Mouse (Mus musculus): Measurements from ENCODE around the gene Ccdc160. TPM values are rescaled to one million over a fixed set of nuclear protein-coding genes. Genes with fewer than 3 reads are reported as not detected.
A peak's percentile ranks its signal among the peaks of the same experiment; 100 is the strongest.

The Ccdc160 gene
- polyA plus RNA-seq, 1 experiment, result not detected

GRCm38 (mm10) chrX:52753491-52754085 lies 37.4 kb upstream of the Ccdc160 start:
- WGBS, result 70% methylated on average over 6 of the region's 6 CpGs

GRCm38 (mm10) chrX:52757164-52757563 lies 33.8 kb upstream of the Ccdc160 start:
- Histone ChIP-seq H3K36me3 (ENCODE audit: control insufficient read depth, insufficient read depth, low read length) (no peaks in the 10 kb centered on the region), H3K4me1 (ENCODE audit: control insufficient read depth, insufficient read depth, insufficient read length) (peaks cover 2% of the 10 kb centered on the region; the same call in 1 of the 2 replicates), H3K27ac (ENCODE audit: insufficient read depth, low read length) (no peak overlapping the region), H3K27me3 (ENCODE audit: control insufficient read depth, insufficient read depth, low read length) (no peaks in the 10 kb centered on the region), H3K4me3 (ENCODE audit: extremely low read depth, insufficient read depth, insufficient read length) (no peak overlapping the region)
- peak in 1 of 2 experiments; percentile 27 for DNase-seq (ENCODE audit: low read depth in 1 of 2, low spot score in 2 of 2)
- WGBS, result 37% methylated on average over 3 of the region's 3 CpGs
- no peak for TF ChIP-seq POLR2A (IDR thresholded peaks at IDR 0.05; ENCODE audit: low read depth, low read length)
- TF ChIP-seq CTCF (IDR thresholded peaks at IDR 0.05; ENCODE audit: extremely low read depth, insufficient read depth, insufficient read length, insufficient replicate concordance), result no peak

More at GRCm38 (mm10) chrX:52753491-52754085, 37.4 kb upstream of the Ccdc160 start:
- H3K27ac ChIP-seq (ENCODE audit: insufficient read depth, low read length), result no peak overlapping the region
- no peaks in the 10 kb centered on the region for H3K36me3 ChIP-seq (ENCODE audit: control insufficient read depth, insufficient read depth, low read length)
- H3K4me3 ChIP-seq (ENCODE audit: extremely low read depth, insufficient read depth, insufficient read length), result no peak overlapping the region
- no peaks in the 10 kb centered on the region for H3K4me1 ChIP-seq (ENCODE audit: control insufficient read depth, insufficient read depth, insufficient read length)
- DNase-seq (ENCODE audit: low read depth in 1 of 2, low spot score in 2 of 2), result no peak
- TF ChIP-seq CTCF (IDR thresholded peaks at IDR 0.05; ENCODE audit: extremely low read depth, insufficient read depth, insufficient read length, insufficient replicate concordance), result no peak
- no peak for TF ChIP-seq POLR2A (IDR thresholded peaks at IDR 0.05; ENCODE audit: low read depth, low read length)
- H3K27me3 ChIP-seq (ENCODE audit: control insufficient read depth, insufficient read depth, low read length), result no peaks in the 10 kb centered on the region

- no peak for TF ChIP-seq POLR2A (IDR thresholded peaks at IDR 0.05; ENCODE audit: low read depth, low read length)
- TF ChIP-seq CTCF (IDR thresholded peaks at IDR 0.05; ENCODE audit: extremely low read depth, insufficient read depth, insufficient read length, insufficient replicate concordance), result no peak
- H3K36me3 ChIP-seq (ENCODE audit: control insufficient read depth, insufficient read depth, low read length), result no peaks in the 10 kb centered on the region
- H3K4me3 ChIP-seq (ENCODE audit: extremely low read depth, insufficient read depth, insufficient read length), result no peak overlapping the region
- 87% methylated on average over 2 of the region's 2 CpGs for WGBS
- peaks cover 2% of the 10 kb centered on the region; the same call in 1 of the 2 replicates for H3K4me1 ChIP-seq (ENCODE audit: control insufficient read depth, insufficient read depth, insufficient read length)
- no peak for DNase-seq (ENCODE audit: low read depth in 1 of 2, low spot score in 2 of 2)
- H3K27me3 ChIP-seq (ENCODE audit: control insufficient read depth, insufficient read depth, low read length), result no peaks in the 10 kb centered on the region
- no peak overlapping the region for H3K27ac ChIP-seq (ENCODE audit: insufficient read depth, low read length)
Observed at GRCm38 (mm10) chrX:52759232-52759631, 31.8 kb upstream of the Ccdc160 start.

GRCm38 (mm10) chrX:52760191-52760945 lies 30.6 kb upstream of the Ccdc160 start:
- TF ChIP-seq POLR2A (IDR thresholded peaks at IDR 0.05; ENCODE audit: low read depth, low read length) (no peak), CTCF (IDR thresholded peaks at IDR 0.05; ENCODE audit: extremely low read depth, insufficient read depth, insufficient read length, insufficient replicate concordance) (no peak)

GRCm38 (mm10) chrX:52762221-52762620 lies 28.8 kb upstream of the Ccdc160 start:
- Histone ChIP-seq H3K4me3 (ENCODE audit: extremely low read depth, insufficient read depth, insufficient read length) (no peak overlapping the region), H3K27me3 (ENCODE audit: control insufficient read depth, insufficient read depth, low read length) (no peaks in the 10 kb centered on the region), H3K36me3 (ENCODE audit: control insufficient read depth, insufficient read depth, low read length) (no peaks in the 10 kb centered on the region), H3K27ac (ENCODE audit: insufficient read depth, low read length) (no peak overlapping the region), H3K4me1 (ENCODE audit: control insufficient read depth, insufficient read depth, insufficient read length) (peaks cover 2% of the 10 kb centered on the region; the same call in 1 of the 2 replicates)
- DNase-seq (ENCODE audit: low read depth in 1 of 2, low spot score in 2 of 2), result no peak
- TF ChIP-seq CTCF (IDR thresholded peaks at IDR 0.05; ENCODE audit: extremely low read depth, insufficient read depth, insufficient read length, insufficient replicate concordance), result no peak
- TF ChIP-seq POLR2A (IDR thresholded peaks at IDR 0.05; ENCODE audit: low read depth, low read length), result no peak
- WGBS, result 72% methylated on average over 4 of the region's 4 CpGs

More at GRCm38 (mm10) chrX:52760191-52760945, 30.6 kb upstream of the Ccdc160 start:
- WGBS, result 40% methylated on average over 4 of the region's 4 CpGs
- Histone ChIP-seq H3K36me3 (ENCODE audit: control insufficient read depth, insufficient read depth, low read length) (no peaks in the 10 kb centered on the region), H3K27me3 (ENCODE audit: control insufficient read depth, insufficient read depth, low read length) (no peaks in the 10 kb centered on the region), H3K27ac (ENCODE audit: insufficient read depth, low read length) (peak overlapping the region; percentile 56; the same call in 1 of the 2 replicates), H3K4me3 (ENCODE audit: extremely low read depth, insufficient read depth, insufficient read length) (no peak overlapping the region), H3K4me1 (ENCODE audit: control insufficient read depth, insufficient read depth, insufficient read length) (peaks cover 2% of the 10 kb centered on the region; the same call in 1 of the 2 replicates)
- no peak for DNase-seq (ENCODE audit: low read depth in 1 of 2, low spot score in 2 of 2)

- 45% methylated on average over 3 of the region's 3 CpGs for WGBS
- DNase-seq (ENCODE audit: low read depth in 1 of 2, low spot score in 2 of 2), result peak in 1 of 2 experiments; percentile 39
- Histone ChIP-seq H3K4me1 (ENCODE audit: control insufficient read depth, insufficient read depth, insufficient read length) (no peaks in the 10 kb centered on the region), H3K27ac (ENCODE audit: insufficient read depth, low read length) (no peak overlapping the region), H3K4me3 (ENCODE audit: extremely low read depth, insufficient read depth, insufficient read length) (no peak overlapping the region), H3K36me3 (ENCODE audit: control insufficient read depth, insufficient read depth, low read length) (no peaks in the 10 kb centered on the region), H3K27me3 (ENCODE audit: control insufficient read depth, insufficient read depth, low read length) (no peaks in the 10 kb centered on the region)
- peak; percentile 54; the same call in 1 of the 2 replicates for TF ChIP-seq CTCF (IDR thresholded peaks at IDR 0.05; ENCODE audit: extremely low read depth, insufficient read depth, insufficient read length, insufficient replicate concordance)
- no peak for TF ChIP-seq POLR2A (IDR thresholded peaks at IDR 0.05; ENCODE audit: low read depth, low read length)
Observed at GRCm38 (mm10) chrX:52775973-52776372, 15.0 kb upstream of the Ccdc160 start.
